Mouse (Mus musculus): ENCODE measurements around the gene Spen. TPM values are rescaled to one million over a fixed set of nuclear protein-coding genes. Genes with fewer than 3 reads are reported as not detected.

The Spen gene
- polyA plus RNA-seq, 1 experiment = 6.9 TPM

DNA sequence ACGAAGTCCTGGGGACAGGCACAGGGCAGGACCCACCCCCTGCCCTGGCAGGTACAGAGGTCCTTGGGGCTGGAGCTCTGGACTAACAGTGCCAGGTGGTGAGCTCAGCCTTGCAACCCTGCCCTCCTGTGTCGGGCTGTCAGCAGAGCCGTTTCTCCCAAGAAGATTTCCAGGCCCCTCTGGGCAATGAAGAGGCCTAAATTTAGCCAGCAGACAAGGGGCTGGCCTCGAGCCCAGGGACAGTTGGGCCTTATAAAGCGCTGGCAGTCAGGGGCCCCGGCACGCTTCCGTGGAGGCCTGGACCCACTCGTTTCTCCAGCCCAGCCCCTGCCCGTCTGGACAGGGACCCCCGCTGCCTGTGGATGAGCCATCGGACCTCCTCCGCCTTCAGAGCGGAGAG, 117.0 kb downstream of the Spen start:
- no peak for DNase-seq (ENCODE audit: low read depth)

- DNase-seq (ENCODE audit: low read depth) = no peak
These were observed 117.5 kb downstream of the Spen start for GRCm38 (mm10) chr4:141420886-141421285.

DNA sequence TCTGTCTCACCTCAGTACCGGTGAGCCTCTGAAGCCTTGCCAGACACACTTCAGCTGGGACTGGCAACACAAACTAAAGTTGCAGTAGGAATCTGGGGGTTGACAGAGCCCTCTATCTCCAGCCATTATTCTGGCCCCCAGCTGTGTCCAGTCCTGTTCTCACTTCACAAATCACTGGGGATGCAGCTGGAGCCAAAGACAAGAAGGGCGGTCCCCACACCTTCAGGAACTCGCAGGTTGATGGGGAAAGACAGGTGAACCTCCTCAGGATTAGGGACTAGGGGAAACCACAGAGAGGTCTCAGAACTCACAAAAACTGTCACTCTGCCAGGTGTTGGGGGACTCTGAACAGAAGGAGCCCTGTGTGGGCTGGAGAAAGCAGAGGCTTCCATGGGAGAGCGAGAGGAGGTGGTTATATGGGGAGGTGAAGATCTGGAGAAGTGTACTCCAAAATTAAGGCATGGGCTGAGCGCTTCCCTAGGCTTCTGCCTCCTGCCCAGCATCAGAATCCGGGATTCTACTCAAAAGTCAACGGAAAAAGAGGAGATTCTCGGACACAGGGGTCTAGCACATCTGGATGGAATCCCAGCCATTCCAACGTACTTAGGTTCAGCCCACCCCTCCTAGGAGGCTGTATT, 118.1 kb downstream of the Spen start, which contains the start of gene Hspb7:
TSS of gene Hspb7 (plus strand) at position 588 of the 638 bp plus-strand sequence.
- no peak for DNase-seq (ENCODE audit: low read depth)

DNA sequence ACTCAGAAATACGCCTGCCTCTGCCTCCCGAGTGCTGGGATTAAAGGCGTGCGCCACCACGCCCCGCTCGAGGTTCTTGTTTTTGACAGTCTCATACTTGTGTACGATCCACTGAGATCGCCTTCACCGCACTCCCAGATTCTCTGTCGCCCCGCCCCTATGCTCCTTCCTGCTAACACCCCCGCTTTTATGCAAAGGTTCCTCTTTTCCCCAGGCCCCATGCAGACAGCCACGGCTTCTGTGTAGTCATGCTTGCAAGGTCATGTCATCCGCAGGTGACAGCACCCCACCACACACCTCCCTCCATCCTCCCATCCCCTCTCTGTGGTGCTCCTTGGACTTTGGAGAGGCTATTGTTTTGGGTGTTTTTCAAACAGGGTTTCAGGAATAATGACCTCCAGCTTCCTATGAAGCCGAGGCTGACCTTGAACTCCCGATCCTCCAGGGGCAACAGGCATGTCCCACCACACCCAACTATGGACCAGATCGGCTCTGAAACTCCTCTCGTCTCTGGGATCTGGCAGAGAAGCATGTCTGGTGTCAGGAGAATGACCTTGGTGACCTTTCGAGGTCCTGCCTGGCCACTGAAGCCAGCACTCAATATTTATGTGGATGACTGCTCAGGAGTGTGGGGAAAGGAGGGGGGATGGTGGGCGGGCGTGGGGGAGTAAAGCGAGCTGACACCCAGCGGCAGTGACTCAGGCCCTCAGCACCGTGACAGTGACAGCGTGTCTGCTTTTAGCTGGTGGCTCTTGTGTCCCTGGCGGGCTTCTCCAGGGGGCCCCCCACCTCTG, 118.8 kb downstream of the Spen start:
- DNase-seq (ENCODE audit: low read depth) = no peak

Other genes starting within 250 kb of the Spen start
- gene Epha2, start 237.4 kb downstream of the Spen start, polyA plus RNA-seq (2012; rRNA removed) = 5.9 and 8.3 TPM in 2 replicates
- gene Fam131c, start 170.4 kb downstream of the Spen start, polyA plus RNA-seq (2012; rRNA removed) = 1.2 and 1.3 TPM in 2 replicates
- 0.31 and 1.3 TPM in 2 replicates for gene Clcnka, start 139.9 kb downstream of the Spen start, polyA plus RNA-seq (2012; rRNA removed)
- 11.5 and 14.2 TPM in 2 replicates for gene Clcnkb, start 122.6 kb downstream of the Spen start, polyA plus RNA-seq (2012; rRNA removed)
- 9.6 and 14.1 TPM in 2 replicates for gene Hspb7, start 117.8 kb downstream of the Spen start, polyA plus RNA-seq (2012; rRNA removed)
- gene Srarp, start 102.5 kb downstream of the Spen start, polyA plus RNA-seq (2012; rRNA removed) = 0.81 and 1.3 TPM in 2 replicates
- gene Zbtb17, start 93.9 kb downstream of the Spen start, polyA plus RNA-seq (2012; rRNA removed) = 23.8 and 30.0 TPM in 2 replicates
- 35.0 and 35.2 TPM in 2 replicates for gene Fblim1, start 67.5 kb upstream of the Spen start, polyA plus RNA-seq (2012; rRNA removed)
- 0.46 and 0.92 TPM in 2 replicates for gene Tmem82, start 80.0 kb upstream of the Spen start, polyA plus RNA-seq (2012; rRNA removed)
- gene Slc25a34, start 85.2 kb upstream of the Spen start, polyA plus RNA-seq (2012; rRNA removed) = 1.0 and 1.1 TPM in 2 replicates
- gene Plekhm2, start 126.3 kb upstream of the Spen start, polyA plus RNA-seq (2012; rRNA removed) = 54.2 and 58.2 TPM in 2 replicates
- 9.6 and 12.1 TPM in 2 replicates for gene Rsc1a1, start 147.0 kb upstream of the Spen start, polyA plus RNA-seq (2012; rRNA removed)
- gene Ddi2, start 184.8 kb upstream of the Spen start, polyA plus RNA-seq (2012; rRNA removed) = 12.0 and 16.3 TPM in 2 replicates
- 0.24 and 0.38 TPM in 2 replicates for gene Agmat, start 208.1 kb upstream of the Spen start, polyA plus RNA-seq (2012; rRNA removed)

All from gonadal fat pad, adult 2 months (tissue).